Mouse (Mus musculus) left cerebral cortex, postnatal 14 days (tissue): Measurements from ENCODE around the gene Slc11a2. TPM values are rescaled to one million over a fixed set of nuclear protein-coding genes. Genes with fewer than 3 reads are reported as not detected.

Source experiments
- DNase-seq, 2 experiments: peaks; one replicate each; pipeline ENCODE4 v3.0.0; 2021 to 2022; ENCODE audit warnings: low spot score in 2 of 2, mixed read lengths in 1 of 2
- intact Hi-C: fragments of 180-260 bp; cut with DNase I; formaldehyde crosslinking; loops from one replicate; pipeline ENCODE4 v1.15.1; 2025
- long read RNA-seq, 2 experiments: library from polyadenylated mRNA; stranded (forward); transcript quantifications; one replicate each; pipeline ENCODE4 v2.0.0; 2021
- total RNA-seq, 2 experiments: library from RNA; stranded (reverse); gene quantifications; 2 replicates each; pipeline ENCODE4 v1.2.3; 2021

The Slc11a2 gene
- total RNA-seq, result 10 to 100 TPM; 55.7 to 56.8 TPM
- long read RNA-seq, experiment 1, full-length matches to known transcripts, result 14 of 36 reads
- long read RNA-seq, experiment 1, partial matches to known transcripts, result 4 of 36 reads
- long read RNA-seq, experiment 1, other reads (novel, unspliced or antisense), result 18 of 36 reads
- long read RNA-seq, experiment 2, full-length matches to known transcripts, result 14 of 33 reads
- long read RNA-seq, experiment 2, partial matches to known transcripts, result 5 of 33 reads
- long read RNA-seq, experiment 2, other reads (novel, unspliced or antisense), result 14 of 33 reads

DNA sequence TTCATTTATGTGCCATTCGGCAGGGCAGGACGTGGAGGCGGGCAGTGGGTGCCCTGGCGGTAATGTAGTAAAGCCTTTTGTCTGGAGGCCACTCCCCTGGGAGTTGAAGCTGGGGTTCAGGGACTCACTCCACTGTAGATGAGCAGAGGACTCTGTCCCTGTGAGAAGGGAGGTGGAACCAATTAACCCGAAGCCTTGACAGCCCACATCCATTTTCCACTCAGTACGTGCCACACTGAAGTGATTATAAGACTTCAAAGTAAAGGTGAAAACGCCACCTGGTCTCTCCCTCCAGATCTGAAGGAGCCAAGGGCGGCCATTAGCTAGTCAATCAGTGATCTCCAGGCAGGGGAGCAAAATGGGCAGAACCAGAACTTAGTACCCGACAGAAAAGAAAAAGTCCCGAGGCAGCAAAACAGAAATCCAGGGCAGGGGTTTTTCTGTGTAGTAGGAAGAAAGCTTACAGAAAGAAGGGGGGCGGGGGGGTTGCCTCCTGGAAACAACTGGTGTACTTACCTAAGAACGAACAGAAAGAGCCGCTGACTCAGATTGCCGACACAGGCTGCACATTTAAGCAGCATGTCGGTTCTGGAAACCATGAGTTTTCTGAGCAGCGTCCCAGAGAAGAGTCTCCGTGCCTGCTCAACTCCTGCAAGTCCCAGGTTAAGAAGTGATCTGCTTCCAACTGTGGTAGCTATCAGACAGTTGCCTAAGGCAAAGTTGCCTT lies at the start of gene Slc11a2:
TSS of gene Slc11a2 (minus strand) at position 677 of the 727 bp plus-strand sequence.
- no peak for DNase-seq
- intact Hi-C loops, result no loop called here

DNA sequence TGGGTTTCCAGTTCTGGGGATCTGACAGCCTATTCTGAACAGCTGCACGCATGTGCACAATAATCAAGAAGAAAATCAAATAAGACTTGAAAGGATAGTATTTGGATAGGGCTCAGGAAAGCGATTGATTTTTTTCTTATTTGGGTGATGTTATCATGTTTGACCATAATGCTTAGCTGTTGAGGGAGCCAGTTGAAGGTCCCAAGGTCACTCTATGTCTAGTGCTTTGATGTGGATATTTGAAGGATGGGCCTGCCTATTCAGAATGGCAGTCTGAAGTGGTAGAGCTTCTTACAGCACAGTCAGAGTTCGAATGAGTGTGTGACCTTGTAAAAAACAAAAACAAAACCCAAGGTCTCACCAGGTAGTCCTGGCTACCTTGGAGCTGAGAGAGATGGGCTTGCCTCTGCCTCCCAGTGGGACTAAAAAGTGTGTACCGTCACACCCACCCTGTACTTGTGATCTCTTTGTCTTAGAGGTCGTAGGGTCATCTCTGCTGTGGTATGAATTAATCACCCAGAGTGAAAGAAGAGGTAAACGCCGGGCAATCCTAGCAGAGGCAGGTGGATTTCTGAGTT lies 49.1 kb upstream of the Slc11a2 start:
- DNase-seq, result no peak
- intact Hi-C loops, result loop anchor here (10.0 kb wide), 1 partner anchor 211 kb away; the partner anchor contains the start of gene Cela1

DNA sequence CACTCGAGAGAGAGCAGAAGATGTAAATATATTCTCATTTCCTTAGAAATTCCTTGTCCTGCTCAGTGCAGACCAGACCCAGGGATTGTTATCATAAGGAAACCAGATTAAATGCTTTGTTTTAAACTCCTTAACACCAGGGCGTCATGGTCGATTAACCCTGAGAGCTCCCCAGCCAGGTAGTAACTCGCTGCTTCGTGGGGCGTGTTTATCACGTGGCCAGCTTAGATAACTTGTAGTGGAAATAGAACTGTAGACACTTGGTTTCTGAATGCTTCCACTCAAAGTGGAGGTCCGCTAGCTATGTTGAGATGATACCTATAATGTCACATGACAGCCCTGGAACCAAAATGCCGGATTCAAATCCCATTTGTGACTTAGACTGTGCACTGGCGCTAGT lies 45.2 kb upstream of the Slc11a2 start:
- intact Hi-C loops, result loop anchor here (10.0 kb wide), 1 partner anchor 215 kb away; the partner anchor contains the start of gene Cela1

DNA sequence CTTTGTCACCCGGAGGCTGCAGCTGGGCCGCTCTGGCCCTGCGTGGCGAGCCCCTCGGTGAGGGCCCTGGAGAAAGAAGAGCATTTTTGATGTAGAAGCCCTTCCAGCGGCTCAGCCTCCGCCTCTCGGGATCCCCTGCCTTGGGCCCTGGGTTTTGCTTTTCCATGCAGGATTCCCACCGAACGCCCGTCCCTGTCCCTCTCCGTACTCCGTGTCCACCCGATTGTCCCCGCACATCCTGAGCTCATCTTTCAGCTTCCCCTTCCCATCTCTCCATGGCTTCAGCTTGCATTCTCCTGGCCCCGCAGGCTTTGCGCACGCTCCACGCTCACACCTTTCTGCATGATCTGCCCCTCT lies 44.3 kb upstream of the Slc11a2 start:
- DNase-seq, result peak in 1 of 2 experiments; percentile 53
- intact Hi-C loops, result loop anchor here (10.0 kb wide), 1 partner anchor 204 kb away; no protein-coding TSS in a partner anchor

More for the DNA sequence above, 45.2 kb upstream of the Slc11a2 start:
- DNase-seq, result no peak

DNA sequence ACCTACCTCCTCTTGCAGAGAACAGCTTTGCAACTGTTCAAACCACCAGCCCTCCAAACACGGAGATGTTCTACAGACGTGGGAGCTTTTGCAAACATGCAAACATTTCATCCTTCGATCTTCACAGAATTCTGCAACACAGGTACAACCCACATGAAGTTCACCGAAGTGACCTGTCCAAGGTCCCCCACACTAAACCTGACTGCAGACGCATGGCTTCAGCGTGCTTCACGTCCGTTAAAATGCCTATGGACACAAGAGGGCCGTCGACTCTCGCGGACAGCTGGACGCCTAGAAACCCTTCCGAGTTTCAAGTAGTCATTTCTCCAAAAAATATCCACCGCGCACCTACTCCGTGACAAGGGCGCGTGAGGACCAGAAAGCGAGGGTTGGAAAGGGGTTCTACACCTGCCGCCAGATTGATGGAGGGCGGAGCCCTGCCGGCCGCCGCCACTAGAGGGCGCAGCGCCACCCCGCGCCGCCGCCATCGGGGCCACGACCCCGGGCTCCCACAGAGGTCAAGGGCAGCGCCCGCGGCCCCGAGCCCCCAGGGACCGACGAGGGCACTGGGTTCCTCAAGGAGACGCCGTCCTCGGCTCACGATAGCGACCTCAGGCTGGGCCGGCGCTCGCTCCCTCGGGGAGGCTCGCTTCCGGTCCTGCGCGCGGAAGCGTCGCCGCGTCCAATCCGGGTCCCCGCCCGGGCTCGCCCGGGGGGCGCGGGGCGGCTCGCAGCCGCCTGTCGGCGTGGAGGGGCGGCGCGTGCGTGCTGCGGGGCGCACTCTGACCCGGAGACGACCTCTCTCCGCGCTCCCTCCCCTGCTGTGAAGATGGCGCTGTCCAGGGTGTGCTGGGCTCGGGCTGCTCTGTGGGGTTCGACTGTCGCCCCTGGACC lies 43.7 kb upstream of the Slc11a2 start, which contains the start of gene Letmd1:
TSS of gene Letmd1 (plus strand) at position 729 of the 894 bp plus-strand sequence.
- peak; percentile 89 to 91 for DNase-seq
- intact Hi-C loops, result loop anchor here (10.0 kb wide), 1 partner anchor 204 kb away; no protein-coding TSS in a partner anchor

DNA sequence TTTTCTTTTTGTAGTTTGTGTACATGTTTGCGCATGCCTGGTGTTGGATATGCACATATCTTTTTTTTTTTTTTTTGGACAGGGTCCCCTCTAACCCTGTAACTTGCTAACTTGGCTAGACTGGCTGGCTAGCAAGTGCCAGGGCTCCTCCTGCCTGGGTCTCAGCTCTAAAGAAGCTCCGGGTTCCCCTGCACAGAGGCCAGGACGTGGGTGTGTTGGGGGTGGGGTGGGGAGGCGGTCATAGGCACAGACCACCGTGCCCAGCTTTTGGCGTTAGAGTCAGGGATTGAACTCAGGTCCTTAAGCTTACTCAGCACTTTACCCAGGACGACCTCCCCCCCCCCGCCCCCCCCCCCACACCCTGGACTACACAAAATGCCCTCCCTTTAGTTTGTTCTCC lies 42.9 kb upstream of the Slc11a2 start:
- no peak for DNase-seq
- intact Hi-C loops, result loop anchor here (10.0 kb wide), 1 partner anchor 203 kb away; no protein-coding TSS in a partner anchor

DNA sequence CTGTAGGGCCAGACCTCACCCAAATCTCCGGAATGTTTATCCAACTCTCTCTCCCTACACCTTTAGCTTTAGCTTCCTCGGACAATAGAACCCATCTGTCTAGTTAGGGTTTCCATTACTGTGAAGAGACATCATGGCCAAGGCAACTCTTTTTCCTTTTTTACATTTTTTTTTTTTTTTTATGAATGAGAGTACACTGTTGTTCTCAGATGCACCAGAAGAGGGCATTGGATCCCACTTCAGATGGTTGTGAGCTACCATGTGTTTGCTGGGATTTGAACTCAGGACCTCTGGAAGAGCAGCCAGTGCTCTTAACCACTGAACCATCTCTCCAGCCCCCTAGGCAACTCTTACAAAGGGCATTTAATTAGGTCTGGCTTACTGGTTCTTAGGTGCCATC lies 40.6 kb upstream of the Slc11a2 start:
- intact Hi-C loops, result loop anchor here (10.0 kb wide), 1 partner anchor 201 kb away; no protein-coding TSS in a partner anchor

DNA sequence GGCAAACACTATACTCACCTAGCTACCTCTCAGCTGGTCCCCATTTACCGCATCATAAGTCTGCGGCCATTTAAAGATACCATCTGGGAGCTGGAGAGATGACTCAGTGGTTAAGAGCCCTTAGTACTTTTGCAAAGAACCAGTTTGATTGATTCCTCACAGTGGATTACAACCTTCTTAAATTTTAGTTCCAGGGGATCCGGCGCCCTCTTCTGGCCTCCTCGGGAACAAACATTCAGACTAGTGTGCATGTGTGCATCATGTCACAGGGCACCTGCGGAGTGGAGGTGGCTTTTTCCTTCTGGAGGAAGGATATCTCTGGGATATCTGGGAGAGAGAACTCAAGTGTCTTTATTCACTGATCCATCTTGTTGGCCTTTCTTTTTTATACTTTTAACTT lies 38.8 kb upstream of the Slc11a2 start:
- peak; percentile 82 to 86 for DNase-seq
- intact Hi-C loops, result loop anchor here (10.0 kb wide), 1 partner anchor 199 kb away; no protein-coding TSS in a partner anchor

More for the DNA sequence above, 40.6 kb upstream of the Slc11a2 start:
- no peak for DNase-seq

DNA sequence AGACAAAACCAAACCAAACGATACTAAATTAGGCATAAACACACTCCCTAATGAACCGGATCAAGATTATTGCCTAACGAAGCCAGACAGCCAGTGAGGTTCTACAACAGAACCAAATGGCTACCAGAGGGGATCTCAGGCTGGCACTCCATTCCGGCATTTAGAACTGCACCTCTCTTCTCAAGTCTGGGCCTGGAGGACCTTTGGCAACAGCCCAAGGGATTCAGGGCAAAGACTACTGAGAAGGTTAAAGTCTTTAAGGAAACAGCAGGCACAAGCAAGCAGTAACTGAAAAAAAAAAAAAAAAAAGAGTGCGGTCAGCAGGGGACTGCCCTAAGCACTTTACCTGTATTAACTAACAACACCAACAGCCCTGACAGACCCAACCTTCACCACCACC lies 37.2 kb upstream of the Slc11a2 start:
- intact Hi-C loops, result loop anchor here (10.0 kb wide), 1 partner anchor 197 kb away; no protein-coding TSS in a partner anchor
- DNase-seq, result no peak

DNA sequence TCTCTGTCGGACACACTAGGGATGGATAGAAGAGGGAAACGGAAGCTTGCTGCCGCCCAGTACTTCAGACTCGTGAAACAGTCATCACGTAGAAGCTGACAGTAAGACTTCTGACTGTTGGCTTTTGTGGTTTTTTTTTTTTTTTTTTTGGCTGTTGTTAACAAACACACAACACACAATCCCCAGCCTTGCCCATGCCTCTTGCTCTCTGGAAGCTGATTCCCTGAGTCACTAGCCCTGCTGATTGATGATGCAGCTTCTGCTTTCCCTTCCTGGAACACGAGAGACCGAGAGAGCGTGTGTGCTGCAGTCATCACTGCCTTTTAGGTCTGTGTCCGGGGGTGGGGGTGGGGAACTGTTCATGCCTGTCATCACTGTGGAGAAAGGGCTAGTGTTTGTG lies 36.8 kb upstream of the Slc11a2 start:
- no peak for DNase-seq
- intact Hi-C loops, result loop anchor here (10.0 kb wide), 1 partner anchor 197 kb away; no protein-coding TSS in a partner anchor

DNA sequence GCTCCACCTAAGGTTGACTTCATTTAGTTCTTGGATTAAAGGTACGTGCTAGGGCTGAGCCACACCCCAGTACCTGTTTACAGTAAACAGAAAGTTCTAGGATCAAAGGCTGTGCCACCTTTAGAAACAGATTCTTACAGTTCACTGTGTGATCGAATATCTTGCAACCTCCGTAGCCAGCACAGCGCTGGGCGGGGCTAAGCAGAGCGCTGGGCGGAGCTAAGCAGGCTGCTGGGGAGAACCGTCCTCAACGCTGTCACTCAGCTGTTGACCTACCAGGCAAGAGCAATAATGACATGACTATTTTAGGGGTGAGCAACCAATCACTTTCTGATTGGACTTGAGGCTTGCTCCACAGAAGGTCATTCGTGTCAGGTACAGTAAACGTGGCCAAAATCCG lies 36.1 kb upstream of the Slc11a2 start:
- DNase-seq, result no peak
- intact Hi-C loops, result loop anchor here (10.0 kb wide), 1 partner anchor 196 kb away; no protein-coding TSS in a partner anchor

DNA sequence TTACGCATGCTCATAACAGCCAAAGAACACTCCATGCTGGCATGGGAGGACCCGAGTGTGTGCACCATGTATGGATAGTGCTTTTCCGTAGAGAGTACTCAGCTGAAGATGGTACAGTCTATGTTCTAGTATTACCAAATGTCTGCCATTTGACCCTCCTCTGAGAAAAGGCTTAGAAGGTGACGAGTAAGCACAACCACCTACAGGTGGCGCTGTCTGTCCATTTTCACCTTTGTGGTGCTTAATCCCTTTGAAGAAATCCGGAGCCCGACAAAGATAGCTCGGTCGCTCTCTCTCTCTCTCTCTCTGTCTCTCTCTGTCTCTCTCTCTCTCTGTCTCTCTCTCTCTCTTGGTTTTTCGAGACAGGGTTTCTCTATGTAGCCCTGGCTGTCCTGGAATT lies 33.2 kb upstream of the Slc11a2 start:
- peak in 1 of 2 experiments; percentile 68 for DNase-seq
- intact Hi-C loops, result loop anchor here (10.0 kb wide), 2 partner anchors 63 to 433 kb away; no protein-coding TSS in a partner anchor

DNA sequence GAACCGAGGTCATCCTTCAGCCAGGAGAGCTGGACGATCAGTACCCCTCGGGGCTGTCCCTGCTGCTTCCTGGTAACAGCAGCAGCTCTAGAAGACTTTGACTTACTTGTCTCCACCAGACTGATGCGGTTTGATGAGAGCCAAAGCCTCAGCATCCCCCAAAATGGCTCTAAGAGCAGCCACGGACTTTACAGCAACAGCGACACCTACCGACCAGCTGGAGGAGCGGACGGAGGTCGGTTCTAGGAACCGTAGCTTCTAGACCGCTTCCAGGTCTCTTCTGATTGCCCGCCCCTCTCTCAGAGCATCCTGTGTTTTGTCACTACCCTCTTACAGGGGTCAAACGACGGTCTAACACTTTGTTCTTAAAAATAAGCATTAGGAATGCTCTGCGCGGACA lies 32.5 kb upstream of the Slc11a2 start:
- intact Hi-C loops, result loop anchor here (10.0 kb wide), 2 partner anchors 63 to 433 kb away; no protein-coding TSS in a partner anchor
- DNase-seq, result peak; percentile 65 to 77

DNA sequence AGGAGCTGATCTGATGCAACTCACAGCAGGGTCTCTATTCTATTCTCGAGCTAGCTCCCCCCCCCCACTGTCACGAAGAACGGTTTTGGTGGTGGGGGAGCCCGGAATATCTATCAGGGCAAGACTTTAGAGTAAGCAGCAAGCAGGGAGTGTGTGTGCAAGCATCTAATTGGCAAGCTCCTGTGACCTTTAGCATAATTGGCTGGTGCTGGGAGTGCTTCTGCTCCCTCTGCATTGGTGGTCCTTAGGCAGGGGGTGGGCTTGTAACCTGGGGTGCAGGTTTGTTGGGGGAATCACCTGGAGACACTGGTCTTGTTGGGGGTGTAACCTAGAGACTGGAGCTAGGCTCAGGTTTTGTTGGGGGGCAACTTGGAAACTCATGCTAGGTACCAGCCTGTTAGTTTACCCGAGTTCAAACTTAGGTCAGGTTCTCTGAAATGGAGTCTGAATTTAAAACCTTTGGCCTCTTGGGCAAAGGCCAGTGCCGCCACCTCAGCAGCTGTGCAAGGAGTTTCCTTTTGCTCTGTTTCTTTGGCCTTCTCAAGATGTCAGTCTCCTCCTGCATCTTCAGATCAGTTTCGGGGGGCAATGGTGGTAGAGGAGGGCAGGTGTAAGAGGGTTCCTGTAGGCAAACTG lies 31.6 kb upstream of the Slc11a2 start:
- intact Hi-C loops, result loop anchor here (10.0 kb wide), 2 partner anchors 62 to 432 kb away; no protein-coding TSS in a partner anchor

DNA sequence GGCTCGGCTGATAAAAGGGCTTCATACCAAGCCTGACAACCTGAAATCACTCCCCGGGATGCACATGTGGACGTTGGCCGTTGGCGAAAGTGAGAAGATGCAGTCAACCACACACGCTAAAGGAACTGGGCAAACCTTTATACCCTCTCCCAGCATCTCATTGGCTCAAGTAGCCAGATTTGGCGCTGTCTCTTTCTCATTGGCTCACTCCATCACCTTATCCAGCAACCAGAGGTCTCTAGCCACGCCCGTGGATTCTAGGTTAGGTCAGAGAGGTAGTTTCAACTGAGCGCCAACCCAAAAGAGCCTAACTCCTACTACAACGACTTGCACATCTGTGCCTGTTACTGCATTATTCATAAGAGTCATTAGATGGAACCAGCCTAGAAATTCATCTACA lies 27.6 kb upstream of the Slc11a2 start:
- intact Hi-C loops, result loop anchor here (10.0 kb wide), 2 partner anchors 58 to 428 kb away; no protein-coding TSS in a partner anchor
- no peak for DNase-seq

More for the DNA sequence above, 31.6 kb upstream of the Slc11a2 start:
- no peak for DNase-seq

DNA sequence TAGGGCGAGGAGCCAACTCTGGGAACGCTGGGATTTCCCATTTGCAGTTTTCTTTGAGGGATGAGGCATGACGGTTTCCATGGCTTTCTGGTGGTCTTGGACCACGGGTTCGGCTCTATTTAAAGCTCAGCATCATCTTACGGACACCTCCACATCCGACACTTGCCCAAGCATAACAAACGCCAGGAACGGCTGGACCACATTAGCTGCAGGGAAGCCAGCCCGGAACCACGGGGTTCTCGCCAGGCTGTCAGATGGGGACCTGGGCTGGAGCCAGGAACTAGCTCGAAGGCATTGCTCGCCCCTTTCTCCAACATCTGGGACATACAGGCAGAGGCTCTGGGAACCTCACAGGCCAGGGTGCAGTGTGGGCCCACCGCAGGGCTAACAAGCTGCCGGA lies 26.4 kb upstream of the Slc11a2 start:
- peak; percentile 44 to 46 for DNase-seq

DNA sequence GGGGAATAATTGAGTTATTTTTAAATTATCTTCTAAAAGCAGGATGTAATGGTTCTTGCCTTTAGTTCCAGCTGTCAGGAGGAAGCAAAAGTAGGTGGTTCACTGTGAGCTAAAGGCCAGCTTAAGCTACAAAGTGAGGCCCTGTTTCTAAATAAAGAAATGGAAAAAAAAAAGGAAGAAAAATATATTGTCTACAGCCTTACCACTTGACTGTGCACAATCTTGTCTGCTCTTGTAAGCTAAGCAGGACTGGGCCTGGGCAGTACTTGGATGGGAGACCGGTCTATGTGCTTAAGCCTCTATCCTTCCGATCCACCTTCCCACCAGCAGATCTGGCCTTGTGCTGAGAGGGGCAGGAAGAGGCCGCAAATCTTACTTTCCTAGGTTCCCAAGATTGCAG lies 24.6 kb upstream of the Slc11a2 start:
- no peak for DNase-seq
- intact Hi-C loops, result no loop called here

More for the DNA sequence above, 26.4 kb upstream of the Slc11a2 start:
- intact Hi-C loops, result loop anchor here (10.0 kb wide), 2 partner anchors 56 to 426 kb away; no protein-coding TSS in a partner anchor

DNA sequence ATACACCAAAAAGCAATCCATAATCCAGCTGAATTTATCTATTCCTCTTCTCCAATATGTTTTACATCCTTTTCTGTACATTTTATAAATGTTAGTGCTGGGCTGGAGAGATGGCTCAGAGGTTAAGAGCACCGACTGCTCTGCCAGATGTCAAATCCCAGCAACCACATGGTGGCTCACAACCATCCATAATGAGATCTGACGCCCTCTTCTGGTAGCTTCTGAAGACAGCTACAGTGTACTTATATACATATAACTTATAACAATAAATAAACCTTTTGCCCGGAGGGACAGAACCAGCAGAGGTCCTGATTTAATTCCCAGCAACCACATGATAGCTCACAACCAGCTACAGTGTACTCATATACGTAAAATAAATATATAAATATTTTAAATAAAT lies 23.7 kb upstream of the Slc11a2 start:
- intact Hi-C loops, result no loop called here
- no peak for DNase-seq
